Mouse (Mus musculus) C2C12 (cell line): ENCODE measurements around the gene Hsd17b2. TPM values are rescaled to one million over a fixed set of nuclear protein-coding genes. Genes with fewer than 3 reads are reported as not detected.
"Not testable (repeated sequence)": the region's sequence is repeated elsewhere in the genome, so short reads cannot be mapped to it uniquely, and the experiment has no call there.

Experiments used
- H3K27me3 ChIP-seq: one replicate; pipeline ENCODE4 v1.6.1; 2011; ENCODE audit not compliant: control insufficient read depth, insufficient read depth, insufficient read length
- H3K36me3 ChIP-seq: one replicate; pipeline ENCODE4 v1.6.1; 2011; ENCODE audit not compliant: control insufficient read depth, insufficient read depth
- H3K4me3 ChIP-seq: one replicate; pipeline ENCODE4 v1.5.1; 2011; ENCODE audit warnings: mild to moderate bottlenecking, control low read depth; ENCODE audit not compliant: poor library complexity, insufficient read depth, severe bottlenecking
- H3K79me2 ChIP-seq: one replicate; pipeline ENCODE4 v1.6.1; 2011; ENCODE audit not compliant: control insufficient read depth, insufficient read depth
- H3K79me3 ChIP-seq: one replicate; pipeline ENCODE4 v1.6.1; 2011; ENCODE audit warnings: low read depth, control low read depth
- H3ac ChIP-seq: one replicate; pipeline ENCODE3; 2011; ENCODE audit warnings: low read depth; ENCODE audit not compliant: control insufficient read depth, insufficient read length
- CEBPB ChIP-seq: IDR thresholded peaks from one replicate; pipeline ENCODE4 v1.6.1; 2011; ENCODE audit warnings: low read depth, mild to moderate bottlenecking, control low read depth, moderate library complexity
- CTCF ChIP-seq: IDR thresholded peaks from one replicate; pipeline ENCODE4 v1.5.1; 2011; ENCODE audit not compliant: control insufficient read depth, insufficient read depth, insufficient read length
- FOSL1 ChIP-seq: IDR thresholded peaks from one replicate; pipeline ENCODE4 v1.8.0; 2011; ENCODE audit warnings: mild to moderate bottlenecking, low read length; ENCODE audit not compliant: poor library complexity, insufficient read depth, severe bottlenecking
- MAX ChIP-seq: IDR thresholded peaks from one replicate; pipeline ENCODE4 v1.6.1; 2011; ENCODE audit warnings: mild to moderate bottlenecking, control low read depth
- MYOD1 ChIP-seq: IDR thresholded peaks from one replicate; pipeline ENCODE4 v1.6.1; 2011; ENCODE audit warnings: low read depth; ENCODE audit not compliant: control insufficient read depth, insufficient read length
- MYOG ChIP-seq: IDR thresholded peaks from one replicate; pipeline ENCODE4 v1.6.1; 2011; ENCODE audit not compliant: control insufficient read depth, insufficient read length; ENCODE audit errors: extremely low read depth
- USF1 ChIP-seq: IDR thresholded peaks from one replicate; pipeline ENCODE4 v1.6.1; 2011; ENCODE audit warnings: low read depth, mild to moderate bottlenecking, control low read depth, moderate library complexity
- polyA plus RNA-seq: library from polyadenylated mRNA; unstranded; fragments of >200 nt; fragmentation: generic; extraction: Trizol; gene quantifications from one replicate; pipeline ENCODE4 v1.2.1, GENCODE M21; 2012; ENCODE audit warnings: missing spikeins

Hsd17b2 gene
- polyA plus RNA-seq, 1 experiment, result not detected

DNA sequence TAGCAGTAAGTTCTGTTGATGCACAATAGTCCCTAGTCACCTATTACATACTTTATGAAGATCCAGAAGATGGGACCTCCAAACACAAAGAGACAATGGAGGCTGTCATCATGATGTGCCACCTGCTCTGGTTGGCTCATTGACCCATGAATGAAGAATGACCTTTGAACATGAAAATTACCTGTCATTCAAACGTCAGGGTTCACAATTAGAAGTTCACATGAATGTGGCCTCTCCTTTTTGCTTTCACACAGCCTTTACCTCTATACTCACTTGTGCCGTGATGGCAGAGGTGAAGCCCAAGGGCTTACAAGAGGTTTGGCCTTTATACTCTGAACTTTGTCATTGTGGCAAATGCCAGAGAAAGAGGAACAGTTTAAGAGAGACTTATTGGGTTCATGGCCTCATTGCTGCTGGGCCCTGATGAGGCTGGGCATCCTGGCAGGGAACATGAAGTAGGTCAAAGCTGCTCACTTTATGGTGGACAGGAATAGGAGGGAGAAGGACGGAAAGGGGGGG lies 35.0 kb downstream of the Hsd17b2 start:
- no peaks in the 10 kb centered on the region for H3K36me3 ChIP-seq
- no peaks in the 10 kb centered on the region for H3K27me3 ChIP-seq
- H3K4me3 ChIP-seq, result no peak overlapping the region
- H3K79me2 ChIP-seq, result no peaks in the 10 kb centered on the region
- TF ChIP-seq MYOG, result no peak
- TF ChIP-seq MYOD1, result no peak
- no peak for TF ChIP-seq CTCF
- no peak for TF ChIP-seq FOSL1
- TF ChIP-seq CEBPB, result no peak
- TF ChIP-seq MAX, result no peak
- TF ChIP-seq USF1, result no peak
- no peak overlapping the region for H3ac ChIP-seq
- no peaks in the 10 kb centered on the region for H3K79me3 ChIP-seq

DNA sequence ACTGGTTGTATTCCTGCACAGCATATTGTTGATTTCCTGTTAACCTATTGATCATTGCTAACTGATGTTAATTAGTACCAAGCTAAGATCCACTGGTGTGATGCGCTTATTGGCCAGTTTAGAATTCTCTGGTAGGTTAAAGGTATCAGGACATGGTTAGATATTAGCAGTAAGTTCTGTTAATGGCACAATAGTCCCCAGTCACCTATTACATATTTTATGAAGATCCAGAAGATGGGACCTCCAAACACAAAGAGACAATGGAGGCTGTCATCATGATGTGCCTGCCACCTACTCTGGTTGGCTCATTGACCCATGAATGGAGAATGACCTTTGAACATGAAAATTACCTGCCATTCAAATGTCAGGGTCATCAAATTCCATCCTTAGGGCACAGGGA lies 36.5 kb downstream of the Hsd17b2 start:
- not testable (repeated sequence) for H3K36me3 ChIP-seq, H3K79me2 ChIP-seq, H3K4me3 ChIP-seq, H3K27me3 ChIP-seq, H3ac ChIP-seq, H3K79me3 ChIP-seq

GRCm38 (mm10) chr8:117740387-117740998 lies 38.8 kb downstream of the Hsd17b2 start:
- TF ChIP-seq USF1 (no peak), CEBPB (no peak), MAX (no peak), MYOG (no peak)
- no peak overlapping the region for H3K4me3 ChIP-seq
- no peak overlapping the region for H3ac ChIP-seq
- no peaks in the 10 kb centered on the region for H3K79me2 ChIP-seq
- H3K79me3 ChIP-seq, result no peaks in the 10 kb centered on the region
- no peaks in the 10 kb centered on the region for H3K36me3 ChIP-seq
- no peaks in the 10 kb centered on the region for H3K27me3 ChIP-seq

DNA sequence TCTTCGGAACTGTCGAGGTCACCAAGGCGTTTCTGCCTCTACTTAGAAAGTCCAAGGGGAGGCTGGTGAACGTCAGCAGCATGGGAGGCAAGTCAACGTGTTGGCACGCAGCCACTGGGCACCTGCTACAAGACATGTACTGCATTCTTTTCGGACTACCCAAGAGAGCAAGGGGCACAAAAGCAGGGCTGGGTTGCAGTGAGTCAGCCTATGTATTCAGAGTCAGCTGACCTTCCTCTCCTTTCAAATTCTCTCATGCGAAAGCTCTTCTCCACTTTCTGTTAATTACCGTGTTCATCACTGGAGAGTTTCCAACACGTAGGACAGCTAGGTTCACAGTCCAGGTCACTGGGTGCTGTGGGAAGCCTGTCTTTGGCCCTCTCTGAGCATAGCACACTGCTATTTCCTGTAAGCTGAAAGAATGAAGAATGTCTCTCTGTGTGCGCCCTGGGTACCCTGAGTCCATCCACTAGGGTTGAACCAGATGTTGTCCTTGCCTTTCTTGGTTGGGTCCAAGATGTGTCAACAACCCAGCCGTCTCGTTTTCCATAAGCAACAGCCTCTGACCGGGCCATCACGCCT lies 40.8 kb downstream of the Hsd17b2 start:
- no peaks in the 10 kb centered on the region for H3K79me3 ChIP-seq
- TF ChIP-seq USF1 (no peak), CEBPB (no peak), MAX (no peak), CTCF (no peak), FOSL1 (no peak), MYOD1 (no peak), MYOG (no peak)
- H3ac ChIP-seq, result no peak overlapping the region
- H3K27me3 ChIP-seq, result no peaks in the 10 kb centered on the region
- no peaks in the 10 kb centered on the region for H3K36me3 ChIP-seq
- no peaks in the 10 kb centered on the region for H3K79me2 ChIP-seq
- no peak overlapping the region for H3K4me3 ChIP-seq

- H3K27me3 ChIP-seq, result no peaks in the 10 kb centered on the region
Measured at GRCm38 (mm10) chr8:117746651-117747050, 44.9 kb downstream of the Hsd17b2 start.

GRCm38 (mm10) chr8:117747428-117747827 lies 45.7 kb downstream of the Hsd17b2 start:
- no peak for TF ChIP-seq CEBPB
- TF ChIP-seq MAX, result no peak
- TF ChIP-seq FOSL1, result no peak
- no peak for TF ChIP-seq USF1
- TF ChIP-seq MYOD1, result no peak
- no peak for TF ChIP-seq CTCF
- no peak for TF ChIP-seq MYOG
- no peaks in the 10 kb centered on the region for H3K27me3 ChIP-seq
- no peaks in the 10 kb centered on the region for H3K36me3 ChIP-seq
- no peaks in the 10 kb centered on the region for H3K79me2 ChIP-seq
- no peak overlapping the region for H3ac ChIP-seq
- H3K4me3 ChIP-seq, result no peak overlapping the region
- no peaks in the 10 kb centered on the region for H3K79me3 ChIP-seq

More at GRCm38 (mm10) chr8:117746651-117747050, 44.9 kb downstream of the Hsd17b2 start:
- H3K79me2 ChIP-seq, result no peaks in the 10 kb centered on the region
- no peaks in the 10 kb centered on the region for H3K36me3 ChIP-seq
- H3ac ChIP-seq, result no peak overlapping the region
- no peak overlapping the region for H3K4me3 ChIP-seq
- TF ChIP-seq MYOG (no peak), USF1 (no peak), MYOD1 (no peak), FOSL1 (no peak), MAX (no peak), CEBPB (no peak), CTCF (no peak)
- no peaks in the 10 kb centered on the region for H3K79me3 ChIP-seq
